Mouse (Mus musculus) G1E (cell line): ENCODE measurements around the gene Ago1. TPM values are rescaled to one million over a fixed set of nuclear protein-coding genes. Genes with fewer than 3 reads are reported as not detected.

Experiments
- ATAC-seq: 2 replicates; pipeline ENCODE4 v1.8.0; 2016; ENCODE audit warnings: mild to moderate bottlenecking; ENCODE audit not compliant: insufficient number of reproducible peaks, poor library complexity, low FRiP score, severe bottlenecking; ENCODE audit errors: extremely low read depth
- DNase-seq: peaks from one replicate; pipeline ENCODE4 v3.0.0; 2012; ENCODE audit warnings: low spot score
- H3K27me3 ChIP-seq: 2 replicates; pipeline ENCODE4 v1.6.1; 2012; ENCODE audit warnings: mild to moderate bottlenecking, low read length, inconsistent platforms; ENCODE audit not compliant: insufficient read depth
- H3K36me3 ChIP-seq: replicated peaks from 2 replicates; pipeline ENCODE3; 2012; ENCODE audit warnings: mild to moderate bottlenecking, inconsistent platforms
- H3K4me1 ChIP-seq: 2 replicates; pipeline ENCODE4 v1.6.1; 2012; ENCODE audit warnings: low read depth, low read length, inconsistent platforms, mixed read lengths; ENCODE audit not compliant: insufficient read depth
- H3K4me3 ChIP-seq: 2 replicates; pipeline ENCODE4 v1.5.1; 2012; ENCODE audit warnings: low read depth, mild to moderate bottlenecking, inconsistent platforms, low read length, moderate library complexity, mixed read lengths
- H3K9me3 ChIP-seq: replicated peaks from 2 replicates; pipeline ENCODE4 v1.6.1; 2012; ENCODE audit warnings: inconsistent platforms
- CTCF ChIP-seq: IDR thresholded peaks from 2 replicates; pipeline ENCODE4 v1.5.1; 2012; ENCODE audit warnings: low read depth, low read length, inconsistent platforms, mixed read lengths
- GATA1 ChIP-seq: IDR thresholded peaks from 2 replicates; pipeline ENCODE4 v1.6.1; 2012; ENCODE audit warnings: borderline replicate concordance, low read length, inconsistent platforms, mixed read lengths
- GATA2 ChIP-seq: IDR thresholded peaks from 2 replicates; pipeline ENCODE4 v1.6.1; 2012; ENCODE audit warnings: low read depth, low read length, inconsistent platforms, borderline replicate concordance
- POLR2AphosphoS5 ChIP-seq: IDR thresholded peaks from 2 replicates; pipeline ENCODE4 v1.6.1; 2012; ENCODE audit warnings: low read depth, low read length, inconsistent platforms; ENCODE audit not compliant: insufficient replicate concordance
- TAL1 ChIP-seq: conservative IDR thresholded peaks from 2 replicates; pipeline ENCODE4 v1.6.1; 2012; ENCODE audit warnings: low read depth, low read length, inconsistent platforms, mixed read lengths
- polyA plus RNA-seq: library from polyadenylated mRNA; stranded (reverse); fragments of >175 nt; gene quantifications from 2 replicates; pipeline ENCODE4 v1.2.3, GENCODE M21; 2012
- total RNA-seq, 2 experiments: library from RNA; stranded (forward) in 1 of 2; stranded (reverse) in 1 of 2; fragments of 200-1000 nt in 1 of 2; fragments of >200 nt in 1 of 2; fragmentation: Nextera tagmentation in 1 of 2; gene quantifications; 2 replicates each; pipeline ENCODE4 v1.2.3; 2014 to 2017

The Ago1 gene
- total and polyA plus RNA-seq, 3 experiments, result 8.0 to 30.9 (median 15.2) TPM

GRCm38 (mm10) chr4:126466251-126466750 is 2.1 kb downstream of the Ago1 start:
- ATAC-seq (no peak), DNase-seq (no peak)
- H3K27me3 ChIP-seq, result 0 out of 2 replicates have a peak, but pooled peaks cover 2% of the 10 kb centered on the region
- TF ChIP-seq POLR2AphosphoS5, result no peak
- TF ChIP-seq TAL1, result no peak
- TF ChIP-seq GATA2, result no peak
- TF ChIP-seq GATA1, result no peak
- no peak for TF ChIP-seq CTCF
- H3K36me3 ChIP-seq, result peaks cover 21% of the 10 kb centered on the region
- H3K4me3 ChIP-seq, result peak overlapping the region; percentile 21; the same call in 1 of the 2 replicates
- H3K9me3 ChIP-seq, result no peaks in the 10 kb centered on the region
- H3K4me1 ChIP-seq, result peaks cover 46% of the 10 kb centered on the region

- Histone ChIP-seq H3K36me3 (peaks cover 23% of the 10 kb centered on the region), H3K9me3 (no peaks in the 10 kb centered on the region), H3K4me3 (peak overlapping the region; percentile 21; the same call in 1 of the 2 replicates), H3K27me3 (0 out of 2 replicates have a peak, but pooled peaks cover 2% of the 10 kb centered on the region), H3K4me1 (peaks cover 46% of the 10 kb centered on the region)
- TF ChIP-seq GATA2 (no peak), POLR2AphosphoS5 (no peak), GATA1 (no peak), TAL1 (no peak), CTCF (no peak)
- peak; percentile 40 for ATAC-seq
- DNase-seq, result peak; percentile 48
Measured at GRCm38 (mm10) chr4:126465843-126466242, 2.5 kb downstream of the Ago1 start.

GRCm38 (mm10) chr4:126464892-126465235 is 3.5 kb downstream of the Ago1 start:
- TF ChIP-seq POLR2AphosphoS5, result no peak
- TF ChIP-seq GATA1, result no peak
- no peak for TF ChIP-seq GATA2
- no peak for TF ChIP-seq CTCF
- Histone ChIP-seq H3K27me3 (no peaks in the 10 kb centered on the region), H3K4me3 (no peak overlapping the region), H3K9me3 (no peaks in the 10 kb centered on the region), H3K4me1 (peaks cover 46% of the 10 kb centered on the region), H3K36me3 (peaks cover 33% of the 10 kb centered on the region)
- DNase-seq (no peak), ATAC-seq (no peak)

- Histone ChIP-seq H3K36me3 (peaks cover 38% of the 10 kb centered on the region), H3K4me3 (no peak overlapping the region), H3K4me1 (peaks cover 46% of the 10 kb centered on the region), H3K27me3 (no peaks in the 10 kb centered on the region), H3K9me3 (no peaks in the 10 kb centered on the region)
- DNase-seq (no peak), ATAC-seq (no peak)
- TF ChIP-seq CTCF, result no peak
- TF ChIP-seq POLR2AphosphoS5, result no peak
- no peak for TF ChIP-seq GATA1
- TF ChIP-seq GATA2, result no peak
- no peak for TF ChIP-seq TAL1
Measured at GRCm38 (mm10) chr4:126464189-126464891, 4.0 kb downstream of the Ago1 start.

GRCm38 (mm10) chr4:126455441-126455840 is 12.9 kb downstream of the Ago1 start:
- H3K36me3 ChIP-seq, result peaks cover 80% of the 10 kb centered on the region
- H3K9me3 ChIP-seq, result no peaks in the 10 kb centered on the region
- H3K27me3 ChIP-seq, result no peaks in the 10 kb centered on the region
- no peak for TF ChIP-seq GATA1
- H3K4me1 ChIP-seq, result no peaks in the 10 kb centered on the region
- no peak overlapping the region for H3K4me3 ChIP-seq
- ATAC-seq, result no peak
- no peak for DNase-seq

GRCm38 (mm10) chr4:126454547-126455254 is 13.7 kb downstream of the Ago1 start:
- Histone ChIP-seq H3K36me3 (peaks cover 76% of the 10 kb centered on the region), H3K4me1 (no peaks in the 10 kb centered on the region)

More at GRCm38 (mm10) chr4:126454547-126455254, 13.7 kb downstream of the Ago1 start:
- TF ChIP-seq TAL1 (no peak), GATA2 (no peak), GATA1 (no peak), POLR2AphosphoS5 (no peak), CTCF (no peak)
- DNase-seq (no peak), ATAC-seq (no peak)
- Histone ChIP-seq H3K4me3 (no peak overlapping the region), H3K9me3 (no peaks in the 10 kb centered on the region), H3K27me3 (no peaks in the 10 kb centered on the region)
